Mouse (Mus musculus) embryo, embryonic 11 days (tissue): Measurements from ENCODE around the gene Rplp0.

Experiments
- DNase-seq: peaks from one replicate; pipeline ENCODE4 v3.0.0-alpha.2; 2015

Gene Rplp0

GRCm38 (mm10) chr5:115528128-115528527 lies 31.1 kb upstream of the Rplp0 start:
- no peak for DNase-seq

DNA sequence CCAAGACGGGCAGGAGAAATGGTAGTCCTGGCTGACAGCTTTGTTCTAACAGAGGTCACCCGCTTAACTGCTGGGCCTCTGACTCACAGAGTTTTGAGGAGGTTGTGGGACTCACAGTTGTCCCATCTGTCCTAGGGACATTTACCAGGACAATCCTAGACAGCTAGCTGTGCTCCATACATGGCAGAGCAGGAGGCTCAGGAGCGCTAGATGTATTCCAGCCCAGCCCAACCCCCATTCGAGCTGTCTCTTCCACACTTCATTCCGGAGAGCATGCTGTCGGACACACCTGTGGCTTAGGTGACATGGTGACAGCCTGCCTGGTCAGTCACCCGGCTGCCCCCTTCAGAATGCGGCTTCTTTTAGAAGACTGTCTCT lies 29.9 kb upstream of the Rplp0 start:
- DNase-seq: no peak

DNA sequence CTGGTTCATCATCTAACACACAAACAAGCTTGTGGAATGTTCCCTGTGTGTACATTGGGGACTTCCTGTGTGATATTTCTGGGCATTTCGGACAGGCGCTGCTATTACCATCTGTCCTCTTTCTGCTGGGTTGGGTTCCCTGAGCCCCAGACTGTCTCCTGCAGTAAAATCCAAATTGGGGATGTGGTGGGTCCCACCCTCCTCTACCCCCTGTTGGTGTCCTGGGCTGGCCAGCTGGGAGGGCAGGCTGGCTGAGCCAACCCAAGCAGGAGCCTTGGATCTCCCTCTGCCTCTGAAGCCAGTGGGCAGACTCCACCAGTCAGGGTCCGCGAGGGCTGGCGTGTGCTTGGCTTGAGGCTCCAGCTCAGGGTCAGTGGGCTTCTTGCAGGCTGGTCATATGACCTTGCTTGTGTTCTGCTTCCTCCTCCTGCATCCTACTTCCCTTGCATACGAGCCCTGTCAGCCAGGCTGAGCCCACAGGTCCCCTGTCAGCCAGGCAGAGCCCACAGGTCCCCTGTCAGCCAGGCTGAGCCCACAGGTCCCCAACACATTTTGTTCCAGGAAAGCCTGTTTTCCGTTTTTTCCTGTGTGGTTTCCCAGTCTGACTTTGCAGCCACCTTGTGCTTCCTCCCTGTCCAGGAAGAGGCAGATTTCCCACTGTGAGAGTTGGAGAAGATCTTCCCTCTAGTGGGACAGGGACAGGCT lies 29.4 kb upstream of the Rplp0 start:
- DNase-seq: no peak

- no peak for DNase-seq
These were observed 28.8 kb upstream of the Rplp0 start for GRCm38 (mm10) chr5:115530447-115530809.

GRCm38 (mm10) chr5:115531671-115532270 lies 27.5 kb upstream of the Rplp0 start:
- DNase-seq: no peak

GRCm38 (mm10) chr5:115534290-115534731 lies 25.0 kb upstream of the Rplp0 start:
- DNase-seq: no peak

- no peak for DNase-seq
These were observed 24.4 kb upstream of the Rplp0 start for GRCm38 (mm10) chr5:115534856-115535255.

DNA sequence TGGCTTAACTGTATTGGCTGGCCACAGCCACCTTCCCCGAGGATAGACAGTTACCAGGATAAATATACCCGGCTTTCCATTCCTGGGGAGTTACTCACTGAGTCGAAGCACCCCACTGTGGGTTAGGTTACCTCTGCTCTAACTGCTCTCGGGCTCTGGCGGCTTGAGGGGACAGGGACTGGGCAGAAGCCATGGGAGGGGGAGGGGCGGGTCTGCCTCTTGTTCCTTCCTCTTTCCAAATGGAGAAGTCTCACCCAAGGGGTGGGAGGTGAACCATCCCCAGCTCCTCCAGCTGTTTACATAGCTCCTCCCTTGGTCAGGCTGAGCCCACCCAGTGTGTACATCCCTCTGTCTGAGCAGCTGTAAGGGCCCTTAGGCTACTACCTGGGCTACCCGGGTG lies 23.6 kb upstream of the Rplp0 start:
- DNase-seq: no peak

- no peak for DNase-seq
These were observed 21.1 kb upstream of the Rplp0 start for GRCm38 (mm10) chr5:115538017-115538692.

DNA sequence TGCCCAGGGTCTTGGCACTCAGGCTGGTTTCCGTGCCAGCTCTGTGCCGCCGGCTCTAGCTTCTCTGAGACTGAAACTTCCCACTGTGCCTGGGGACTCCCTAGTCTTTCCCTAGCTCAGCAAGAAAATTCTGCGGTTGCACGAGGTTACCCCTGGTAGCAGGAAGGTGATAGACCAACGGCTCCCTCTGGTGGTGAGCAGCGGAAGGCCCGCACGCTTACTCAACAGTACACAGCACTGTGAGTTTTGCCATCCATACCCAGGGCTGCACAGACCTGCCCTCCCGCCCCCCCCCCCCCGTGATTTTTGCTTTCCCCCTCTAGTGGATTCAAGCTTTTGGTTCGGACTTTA lies 20.6 kb upstream of the Rplp0 start:
- DNase-seq: peak; percentile 92

GRCm38 (mm10) chr5:115542635-115543384 lies 16.5 kb upstream of the Rplp0 start:
- no peak for DNase-seq

DNA sequence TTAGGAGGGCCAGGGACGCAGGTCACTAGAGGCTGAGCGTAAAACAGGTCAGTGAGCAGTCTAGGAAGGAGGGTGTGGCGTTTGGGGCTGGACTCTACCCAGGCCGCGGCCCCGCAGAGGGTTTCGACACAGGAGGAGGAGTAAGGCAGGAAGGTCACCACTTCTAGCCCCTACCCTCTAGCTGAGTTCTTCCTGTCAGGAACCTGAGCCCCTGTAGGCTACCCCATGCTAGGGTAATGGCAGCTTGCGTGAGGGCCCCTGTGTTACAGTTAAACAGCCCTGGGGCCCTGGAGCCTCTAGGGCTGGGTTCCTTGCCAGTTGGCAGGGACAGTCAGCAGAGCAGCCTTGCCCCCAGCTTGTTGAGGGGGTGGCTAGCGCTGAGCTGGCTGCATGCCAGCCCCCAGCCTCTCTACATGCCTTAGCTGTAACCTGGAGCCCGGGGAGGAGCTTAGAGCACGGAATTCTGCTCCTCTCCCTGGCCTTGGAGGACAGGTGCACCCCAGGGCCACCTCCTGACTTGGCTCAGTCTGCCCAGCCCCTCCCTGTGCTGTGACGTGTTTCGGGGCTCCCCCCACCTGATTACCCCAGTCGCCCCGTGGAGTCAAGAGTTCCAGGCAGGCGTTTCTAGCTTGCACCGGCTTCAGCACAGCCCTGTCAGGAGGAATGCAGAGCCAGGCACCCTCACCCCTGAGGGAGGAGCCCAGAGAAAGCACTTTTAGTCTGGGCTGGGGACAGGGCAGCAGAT lies 15.6 kb upstream of the Rplp0 start:
- DNase-seq: no peak

DNA sequence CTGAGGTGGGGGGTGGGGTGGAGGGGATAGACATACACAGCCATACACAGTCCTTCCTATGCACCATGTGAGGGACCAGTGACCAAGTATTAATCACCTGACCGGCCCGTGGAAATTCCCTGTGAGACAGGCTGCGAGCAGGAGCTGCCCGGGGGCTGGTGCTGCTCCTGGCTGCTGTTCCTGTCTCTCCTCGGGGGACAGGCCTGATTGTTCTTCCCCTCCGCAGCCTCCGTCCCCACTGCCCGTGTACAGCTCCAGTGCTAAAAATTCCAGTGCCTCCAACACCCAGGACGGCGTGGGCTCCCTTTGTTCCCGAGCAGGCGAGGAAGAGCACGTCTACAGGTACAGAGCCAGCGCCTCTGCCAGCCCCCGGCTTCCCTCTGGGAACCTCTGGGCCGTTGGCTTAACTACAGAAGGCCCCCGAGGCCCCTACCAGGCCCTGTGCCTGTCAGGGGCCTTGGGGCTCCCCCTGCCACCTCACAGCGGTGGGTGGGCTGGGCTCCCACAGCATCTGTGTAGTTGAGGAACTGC lies 14.5 kb upstream of the Rplp0 start:
- DNase-seq: no peak

DNA sequence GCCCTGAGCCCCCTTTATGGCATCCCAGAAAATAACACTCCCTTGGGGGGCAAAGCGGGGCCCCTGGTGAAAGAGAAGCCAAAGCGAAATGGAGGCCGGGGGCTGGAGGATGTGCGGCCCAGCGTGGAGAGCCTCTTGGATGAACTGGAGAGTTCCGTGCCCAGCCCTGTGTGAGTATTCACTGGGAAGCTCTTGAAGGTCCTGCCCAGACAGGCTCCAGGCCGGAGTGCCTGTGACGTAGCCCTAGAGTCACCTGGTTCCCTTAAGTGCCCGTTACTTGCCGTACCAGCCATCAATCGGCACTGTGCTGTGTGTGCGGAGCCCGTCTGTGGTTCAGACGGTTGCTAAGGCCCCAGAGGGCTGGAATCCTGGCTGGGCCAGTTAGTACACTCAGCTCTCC lies 13.6 kb upstream of the Rplp0 start:
- DNase-seq: no peak

GRCm38 (mm10) chr5:115546536-115546935 lies 12.7 kb upstream of the Rplp0 start:
- no peak for DNase-seq

DNA sequence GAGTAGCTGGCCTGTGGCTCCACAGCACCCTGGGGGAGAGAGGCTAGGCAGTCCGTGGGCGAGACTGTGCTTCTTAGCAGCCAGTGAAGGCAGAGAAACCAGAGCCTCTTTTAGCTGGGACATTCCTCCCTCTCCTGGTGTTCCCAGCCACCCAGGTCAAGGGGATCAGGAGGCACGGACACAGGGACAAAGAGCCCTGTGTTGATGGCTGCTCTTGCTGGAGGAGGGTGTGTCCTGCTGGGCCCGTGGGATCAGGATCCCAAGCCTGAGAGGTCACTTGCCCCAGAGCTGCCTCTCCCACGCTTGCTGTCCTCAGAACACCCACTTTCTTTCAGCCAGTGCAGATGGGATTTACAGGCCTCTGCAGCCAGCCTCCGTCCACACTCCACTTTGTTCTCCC lies 12.3 kb upstream of the Rplp0 start:
- DNase-seq: no peak

DNA sequence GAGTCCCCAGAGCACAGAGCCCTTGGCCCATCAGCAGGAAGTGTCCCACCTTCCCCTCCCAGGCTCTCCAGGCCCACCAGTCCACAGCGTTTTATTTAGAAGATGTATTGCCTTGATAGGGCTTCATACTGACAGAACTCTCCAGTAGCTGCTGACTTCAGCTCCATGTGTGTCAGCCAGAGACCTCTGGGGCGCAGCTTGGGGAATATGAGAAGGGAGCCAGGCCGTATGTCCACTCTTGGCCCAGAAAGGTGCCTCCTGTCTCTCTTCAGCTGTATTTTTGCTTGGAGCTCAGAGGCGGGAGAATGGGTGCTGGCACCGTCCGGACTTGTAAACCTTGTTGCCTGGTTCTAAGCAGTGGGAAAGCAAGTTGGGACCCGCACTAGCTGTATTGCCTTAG lies 11.8 kb upstream of the Rplp0 start:
- DNase-seq: no peak

DNA sequence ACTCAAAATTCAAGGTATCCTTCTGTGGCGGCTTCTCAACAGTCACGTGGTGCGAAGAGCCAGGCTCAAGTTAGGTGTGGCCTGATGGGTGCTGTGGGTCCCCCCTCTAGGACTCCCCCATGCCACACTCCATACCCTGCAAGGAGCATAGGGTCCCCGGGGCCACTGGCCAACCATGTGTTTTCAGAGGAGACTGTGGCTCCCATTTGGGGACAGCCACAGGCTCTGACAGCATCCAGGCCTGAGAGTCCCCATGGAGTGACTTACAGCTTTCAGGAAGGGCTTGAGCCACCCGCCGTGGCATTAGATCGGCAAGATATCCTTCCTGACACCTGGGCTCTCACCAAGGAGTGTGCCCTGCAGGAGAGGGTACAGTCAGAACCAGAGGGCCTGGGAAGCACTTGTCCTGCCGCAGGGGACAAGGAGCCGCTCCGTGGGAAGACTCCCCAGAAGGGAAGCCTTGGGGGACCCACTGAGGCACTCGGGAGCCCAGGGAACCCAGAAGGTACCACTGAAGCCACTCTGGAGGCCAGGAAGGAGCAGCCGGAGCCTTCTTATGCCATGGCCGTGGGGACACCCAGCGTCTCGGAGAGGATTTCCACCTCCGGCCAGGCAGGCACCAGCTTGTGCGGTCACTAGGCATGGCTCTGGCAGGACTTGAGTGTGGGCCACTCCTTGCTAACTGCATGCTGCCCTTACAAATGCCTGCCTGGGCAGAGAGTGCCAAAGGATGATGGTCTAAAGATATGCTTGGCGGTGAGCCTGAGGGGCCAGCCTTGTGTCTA lies 10.6 kb upstream of the Rplp0 start:
- no peak for DNase-seq

- DNase-seq: no peak
These were observed 8.7 kb upstream of the Rplp0 start for GRCm38 (mm10) chr5:115550482-115551005.

- DNase-seq: no peak
These were observed 7.9 kb upstream of the Rplp0 start for GRCm38 (mm10) chr5:115551386-115551785.

DNA sequence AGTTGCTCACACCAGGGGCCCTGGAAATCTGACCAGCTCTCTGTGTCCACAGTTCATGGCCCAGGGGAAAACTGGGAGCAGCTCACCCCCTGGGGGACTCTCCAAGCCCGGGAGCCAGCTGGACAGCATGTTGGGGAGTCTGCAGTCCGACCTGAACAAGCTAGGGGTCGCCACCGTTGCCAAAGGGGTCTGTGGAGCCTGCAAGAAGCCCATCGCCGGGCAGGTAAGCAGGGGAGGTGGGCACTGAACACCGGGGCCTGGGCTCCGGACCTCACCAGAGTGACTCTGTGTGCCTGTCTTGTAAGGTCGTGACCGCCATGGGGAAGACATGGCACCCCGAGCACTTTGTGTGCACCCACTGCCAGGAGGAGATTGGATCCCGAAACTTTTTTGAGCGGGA lies 7.5 kb upstream of the Rplp0 start:
- DNase-seq: no peak
